Mouse (Mus musculus) heart, postnatal 0 days (tissue): ENCODE data around the gene Dtd1.

Source experiments
- CTCF ChIP-seq: IDR thresholded peaks from 2 replicates; pipeline ENCODE4 v1.5.1; 2016; ENCODE audit warnings: antibody characterized with exemption, control low read depth, low read depth
- EP300 ChIP-seq: IDR thresholded peaks from 2 replicates; pipeline ENCODE4 v1.6.1; 2016; ENCODE audit warnings: antibody characterized with exemption, low read depth

DNA sequence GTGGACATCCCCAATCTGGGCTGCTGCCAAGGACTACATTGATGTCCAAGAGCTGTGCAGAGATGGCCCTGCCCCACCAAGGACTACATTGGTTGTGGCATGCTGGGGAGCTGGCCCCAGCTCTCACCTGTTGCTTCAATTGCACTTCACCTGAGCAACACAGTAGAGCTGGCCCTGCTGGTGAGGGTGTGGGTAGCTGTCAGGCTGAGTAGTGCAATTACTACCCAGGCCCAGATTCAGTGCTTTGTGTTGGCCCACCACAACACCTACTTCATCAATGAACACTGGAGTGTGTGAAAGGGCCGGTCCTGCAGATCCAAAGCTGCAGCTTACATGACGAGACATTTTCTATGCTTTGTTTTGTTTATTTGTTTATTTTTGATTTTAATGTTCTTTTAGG lies 93.1 kb downstream of the Dtd1 start:
- TF ChIP-seq EP300: no peak
- TF ChIP-seq CTCF: no peak
